In genomic region chr5:36747794-36748535, GRCm38 (mm10) we compare ENCODE assay signal across 8 mouse cellular contexts. TPM values are rescaled to one million over a fixed set of nuclear protein-coding genes. Genes with fewer than 3 reads are reported as not detected.
A peak's percentile ranks its signal among the peaks of the same experiment; 100 is the strongest.
DNase-seq lines count a peak whose midpoint lies in the region; ATAC-seq and TF ChIP-seq lines count a peak whose summit lies in the region.

No protein-coding gene starts in this region.

- peak overlapping the region; percentile 89 for H3K9ac ChIP-seq in forebrain, postnatal 0 days
- H3K9ac ChIP-seq in liver, embryonic 12.5 days = peak overlapping the region; percentile 88
- peak overlapping the region; percentile 83 for H3K9ac ChIP-seq in stomach, embryonic 14.5 days (replicated peaks; ENCODE audit: low read depth, low read length)

- no peaks in the 10 kb centered on the region for H3K27me3 ChIP-seq in forebrain, postnatal 0 days (ENCODE audit: insufficient read depth, low read length)
- H3K27me3 ChIP-seq in liver, embryonic 12.5 days (replicated peaks) = peaks cover 8% of the 10 kb centered on the region; the same call in 1 of the 2 replicates
- no peaks in the 10 kb centered on the region for H3K27me3 ChIP-seq in stomach, embryonic 14.5 days (ENCODE audit: control insufficient read depth, insufficient read depth, low read length)

- no peak for DNase-seq in lung, adult 2 months
- DNase-seq in lung, adult 18-20 months = no peak
- no peak for DNase-seq in forebrain, postnatal 0 days
- DNase-seq in B cell, adult 2 months = no peak
- no peak for DNase-seq in gastrocnemius, postnatal 14 days

- H3K36me3 ChIP-seq in forebrain, postnatal 0 days (ENCODE audit: insufficient read depth) = no peaks in the 10 kb centered on the region
- H3K36me3 ChIP-seq in liver, embryonic 12.5 days = peaks cover 5% of the 10 kb centered on the region; the same call in 1 of the 2 replicates
- no peaks in the 10 kb centered on the region; the same call in 1 of the 2 replicates for H3K36me3 ChIP-seq in stomach, embryonic 14.5 days (ENCODE audit: control insufficient read depth, insufficient read depth, low read length)

- WGBS in lung, adult 2 months = 1% methylated on average over 74 of the region's 76 CpGs
- 5% methylated on average over 68 of the region's 76 CpGs for WGBS in forebrain, postnatal 0 days
- 1% methylated on average over 75 of the region's 76 CpGs for WGBS in liver, embryonic 12.5 days (ENCODE audit: insufficient replicate concordance)
- 2% methylated on average over 76 of the region's 76 CpGs for WGBS in stomach, embryonic 14.5 days

- no peak for TF ChIP-seq POLR2A in lung, adult 2 months (IDR thresholded peaks at IDR 0.05; ENCODE audit: borderline replicate concordance, extremely low read depth, low read depth, low read length)
- TF ChIP-seq POLR2A in bone marrow macrophage, adult 2 months (IDR thresholded peaks at IDR 0.05; ENCODE audit: borderline replicate concordance, low read depth, low read length) = no peak

- peak overlapping the region; percentile 26 for H3K27ac ChIP-seq in bone marrow macrophage, adult 2 months (ENCODE audit: insufficient read depth, low read depth, low read length)
- H3K27ac ChIP-seq in forebrain, postnatal 0 days (ENCODE audit: low read depth, low read length) = peak overlapping the region; percentile 71
- H3K27ac ChIP-seq in liver, embryonic 12.5 days = peak overlapping the region; percentile 73
- no peak overlapping the region for H3K27ac ChIP-seq in stomach, embryonic 14.5 days (ENCODE audit: low read length)

- H3K4me2 ChIP-seq in forebrain, postnatal 0 days (ENCODE audit: low read depth) = peak overlapping the region; percentile 94
- peak overlapping the region; percentile 95 for H3K4me2 ChIP-seq in liver, embryonic 12.5 days
- peak overlapping the region; percentile 94 for H3K4me2 ChIP-seq in stomach, embryonic 14.5 days (replicated peaks; ENCODE audit: low read depth, low read length)

- H3K9me3 ChIP-seq in forebrain, postnatal 0 days (ENCODE audit: low read length) = no peaks in the 10 kb centered on the region
- H3K9me3 ChIP-seq in liver, embryonic 12.5 days (replicated peaks) = no peaks in the 10 kb centered on the region
- H3K9me3 ChIP-seq in stomach, embryonic 14.5 days (ENCODE audit: control insufficient read depth, low read depth, low read length) = no peaks in the 10 kb centered on the region

- TF ChIP-seq CTCF in lung, adult 2 months (IDR thresholded peaks at IDR 0.05; ENCODE audit: insufficient read depth, low read length) = no peak
- TF ChIP-seq CTCF in bone marrow macrophage, adult 2 months (IDR thresholded peaks at IDR 0.05; ENCODE audit: low read depth, low read length) = no peak
- TF ChIP-seq CTCF in forebrain, postnatal 0 days (IDR thresholded peaks at IDR 0.05; ENCODE audit: low read depth) = no peak

- H3K4me1 ChIP-seq in lung, adult 2 months (ENCODE audit: control insufficient read depth, insufficient read depth, low read length) = peaks cover 6% of the 10 kb centered on the region
- peaks cover 30% of the 10 kb centered on the region for H3K4me1 ChIP-seq in bone marrow macrophage, adult 2 months (ENCODE audit: control insufficient read depth, insufficient read depth, low read length)
- H3K4me1 ChIP-seq in forebrain, postnatal 0 days (ENCODE audit: insufficient read depth) = peaks cover 9% of the 10 kb centered on the region
- peaks cover 25% of the 10 kb centered on the region for H3K4me1 ChIP-seq in liver, embryonic 12.5 days
- peaks cover 13% of the 10 kb centered on the region for H3K4me1 ChIP-seq in stomach, embryonic 14.5 days (ENCODE audit: control insufficient read depth, insufficient read depth, low read length)

- intact Hi-C loops in gastrocnemius, postnatal 14 days (cut with DNase I; ENCODE audit: low total_unique reads) = no loop called here

- ATAC-seq in forebrain, postnatal 0 days = peak; percentile 46
- ATAC-seq in liver, embryonic 12.5 days = peak; percentile 77
- peak; percentile 42; the same call in 1 of the 2 replicates for ATAC-seq in stomach, embryonic 14.5 days (ENCODE audit: insufficient number of reproducible peaks, insufficient read depth, low FRiP score, low read depth)

- H3K4me3 ChIP-seq in lung, adult 2 months (replicated peaks; ENCODE audit: extremely low read depth, low read depth, low read length) = peak overlapping the region; percentile 99
- H3K4me3 ChIP-seq in bone marrow macrophage, adult 2 months (ENCODE audit: insufficient read depth, low read length) = peak overlapping the region; percentile 90
- H3K4me3 ChIP-seq in forebrain, postnatal 0 days (ENCODE audit: low read depth, low read length) = peak overlapping the region; percentile 97
- H3K4me3 ChIP-seq in liver, embryonic 12.5 days = peak overlapping the region; percentile 97
- peak overlapping the region; percentile 98 for H3K4me3 ChIP-seq in stomach, embryonic 14.5 days (ENCODE audit: low read depth, low read length)

RNA-seq across cellular contexts. Expression of gene Bloc1s4, which starts 0.5 kb away (rescaled TPM):
- 25.7 and 33.4 TPM in 2 replicates for polyA plus RNA-seq in lung, adult 2 months (2012; rRNA removed)
- polyA plus RNA-seq in bone marrow macrophage, adult 2 months (2012; ENCODE audit: insufficient read depth, insufficient read length, missing spikeins) = 16.8 and 16.9 TPM in 2 replicates
- total RNA-seq in forebrain, postnatal 0 days (2014; rRNA removed) = 23.6 and 23.8 TPM in 2 replicates
- polyA plus RNA-seq in forebrain, postnatal 0 days (2015; fragmentation: Nextera tagmentation; extraction: Ambion mirVana) = 32.7 and 36.2 TPM in 2 replicates
- polyA plus RNA-seq in liver, embryonic 12.5 days (2016; fragmentation: Nextera tagmentation; extraction: Ambion mirVana) = 23.7 and 26.8 TPM in 2 replicates
- polyA plus RNA-seq in stomach, embryonic 14.5 days (2014; fragmentation: Nextera tagmentation; extraction: Ambion mirVana) = 19.1 and 23.5 TPM in 2 replicates
- total RNA-seq in gastrocnemius, postnatal 14 days (2021) = 1 to 10 TPM; 8.0 to 9.2 TPM

RNA-seq across cellular contexts. Expression of gene Mrfap1, which starts 48.6 kb away (rescaled TPM):
- polyA plus RNA-seq in lung, adult 2 months (2012; rRNA removed) = 127 and 129 TPM in 2 replicates
- 280 and 308 TPM in 2 replicates for polyA plus RNA-seq in bone marrow macrophage, adult 2 months (2012; ENCODE audit: insufficient read depth, insufficient read length, missing spikeins)
- total RNA-seq in forebrain, postnatal 0 days (2014; rRNA removed) = 296 and 353 TPM in 2 replicates
- polyA plus RNA-seq in forebrain, postnatal 0 days (2015; fragmentation: Nextera tagmentation; extraction: Ambion mirVana) = 477 and 530 TPM in 2 replicates
- polyA plus RNA-seq in liver, embryonic 12.5 days (2016; fragmentation: Nextera tagmentation; extraction: Ambion mirVana) = 266 and 281 TPM in 2 replicates
- polyA plus RNA-seq in stomach, embryonic 14.5 days (2014; fragmentation: Nextera tagmentation; extraction: Ambion mirVana) = 477 and 531 TPM in 2 replicates
- 100 to 1,000 TPM; 264 to 293 TPM for total RNA-seq in gastrocnemius, postnatal 14 days (2021)

RNA-seq across cellular contexts. Expression of gene D5Ertd579e, which starts 52.1 kb away (rescaled TPM):
- 14.4 and 23.3 TPM in 2 replicates for polyA plus RNA-seq in lung, adult 2 months (2012; rRNA removed)
- polyA plus RNA-seq in bone marrow macrophage, adult 2 months (2012; ENCODE audit: insufficient read depth, insufficient read length, missing spikeins) = 32.3 and 34.0 TPM in 2 replicates
- 84.7 and 105 TPM in 2 replicates for total RNA-seq in forebrain, postnatal 0 days (2014; rRNA removed)
- polyA plus RNA-seq in forebrain, postnatal 0 days (2015; fragmentation: Nextera tagmentation; extraction: Ambion mirVana) = 23.3 and 27.4 TPM in 2 replicates
- 28.2 and 28.5 TPM in 2 replicates for polyA plus RNA-seq in liver, embryonic 12.5 days (2016; fragmentation: Nextera tagmentation; extraction: Ambion mirVana)
- 28.7 and 31.6 TPM in 2 replicates for polyA plus RNA-seq in stomach, embryonic 14.5 days (2014; fragmentation: Nextera tagmentation; extraction: Ambion mirVana)
- 10 to 100 TPM; 52.2 to 54.5 TPM for total RNA-seq in gastrocnemius, postnatal 14 days (2021)
